Mouse (Mus musculus) layer of hippocampus, adult 8-10 months (tissue): ENCODE data around the gene Aqp1. TPM values are rescaled to one million over a fixed set of nuclear protein-coding genes. Genes with fewer than 3 reads are reported as not detected.

ENCODE experiments used
- DNase-seq, 2 experiments: peaks; one replicate each; pipeline ENCODE4 v3.0.0; 2022; ENCODE audit warnings: low spot score in 2 of 2
- total RNA-seq, 4 experiments: library from RNA; stranded (reverse); gene quantifications; 2 replicates each; pipeline ENCODE4 v1.2.4; 2022

Aqp1 gene
- total RNA-seq, 4 experiments from 2014 or later = 0.19 to 1.3 (median 0.85) TPM

- no peak for DNase-seq
Measured at GRCm38 (mm10) chr6:55331315-55331714, 4.9 kb upstream of the Aqp1 start.

GRCm38 (mm10) chr6:55332100-55332772 lies 4.0 kb upstream of the Aqp1 start:
- no peak for DNase-seq

DNA sequence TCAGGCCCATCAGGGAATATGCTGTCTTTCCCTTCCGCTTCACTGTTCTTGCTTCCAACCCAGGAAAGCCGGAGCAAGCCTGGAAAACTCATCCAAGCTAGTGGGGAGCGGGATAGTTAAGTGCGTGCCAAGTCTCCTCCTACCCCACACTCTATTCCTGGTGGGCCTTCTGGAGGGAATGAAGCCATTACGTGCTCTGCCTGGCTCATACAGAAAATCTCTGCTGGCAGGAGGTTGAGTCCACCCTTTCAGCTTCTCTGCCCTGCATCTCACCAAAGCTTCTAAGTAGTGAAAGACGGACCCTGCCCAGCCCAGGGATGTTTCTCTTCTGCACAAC lies 3.5 kb upstream of the Aqp1 start:
- DNase-seq = no peak

- no peak for DNase-seq
Measured at GRCm38 (mm10) chr6:55337242-55337641, 1.0 kb downstream of the Aqp1 start.

GRCm38 (mm10) chr6:55338077-55338476 lies 1.8 kb downstream of the Aqp1 start:
- DNase-seq = no peak

GRCm38 (mm10) chr6:55338934-55339825 lies 2.9 kb downstream of the Aqp1 start:
- no peak for DNase-seq

- DNase-seq = no peak
Measured at GRCm38 (mm10) chr6:55341688-55342087, 5.5 kb downstream of the Aqp1 start.

DNA sequence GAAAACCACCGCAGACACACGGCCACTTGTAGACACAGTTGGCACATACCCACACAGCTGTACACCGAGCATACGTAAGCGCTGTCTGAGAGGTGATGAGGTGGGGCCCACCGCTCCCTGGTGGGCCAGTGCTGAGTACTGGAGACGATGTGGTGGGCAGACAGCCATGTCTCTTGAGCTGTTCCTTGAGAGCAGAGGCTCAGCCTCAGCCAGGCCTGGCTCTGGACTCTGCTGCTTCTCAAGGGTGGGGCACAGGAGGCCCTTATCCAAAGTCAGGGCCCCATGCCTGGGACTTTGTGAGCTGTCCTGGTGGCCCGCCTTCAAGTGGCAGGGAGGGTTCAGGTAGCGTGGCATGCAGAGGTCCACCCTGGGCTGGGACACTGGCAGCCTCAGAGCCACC lies 6.1 kb downstream of the Aqp1 start:
- DNase-seq = no peak

DNA sequence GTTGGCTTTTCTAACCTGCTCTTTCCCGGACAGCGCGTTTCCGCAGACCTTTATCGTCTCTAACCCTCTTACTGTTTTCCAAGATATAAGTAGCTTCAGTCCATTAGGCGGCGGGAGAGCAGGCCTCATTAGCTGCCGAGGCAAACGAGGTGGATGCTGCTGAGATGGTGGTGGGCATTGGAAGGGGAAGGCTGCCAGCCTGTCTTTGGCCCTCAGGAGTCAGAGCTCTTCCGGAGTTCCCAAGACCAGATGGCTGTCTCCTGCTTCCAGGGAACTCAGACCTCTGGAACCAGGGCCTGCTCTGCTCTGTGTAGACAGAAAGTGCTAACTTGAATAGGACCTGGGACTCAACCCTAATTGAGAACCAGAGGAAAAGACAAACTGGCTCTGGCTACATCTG lies 7.2 kb downstream of the Aqp1 start:
- no peak for DNase-seq

DNA sequence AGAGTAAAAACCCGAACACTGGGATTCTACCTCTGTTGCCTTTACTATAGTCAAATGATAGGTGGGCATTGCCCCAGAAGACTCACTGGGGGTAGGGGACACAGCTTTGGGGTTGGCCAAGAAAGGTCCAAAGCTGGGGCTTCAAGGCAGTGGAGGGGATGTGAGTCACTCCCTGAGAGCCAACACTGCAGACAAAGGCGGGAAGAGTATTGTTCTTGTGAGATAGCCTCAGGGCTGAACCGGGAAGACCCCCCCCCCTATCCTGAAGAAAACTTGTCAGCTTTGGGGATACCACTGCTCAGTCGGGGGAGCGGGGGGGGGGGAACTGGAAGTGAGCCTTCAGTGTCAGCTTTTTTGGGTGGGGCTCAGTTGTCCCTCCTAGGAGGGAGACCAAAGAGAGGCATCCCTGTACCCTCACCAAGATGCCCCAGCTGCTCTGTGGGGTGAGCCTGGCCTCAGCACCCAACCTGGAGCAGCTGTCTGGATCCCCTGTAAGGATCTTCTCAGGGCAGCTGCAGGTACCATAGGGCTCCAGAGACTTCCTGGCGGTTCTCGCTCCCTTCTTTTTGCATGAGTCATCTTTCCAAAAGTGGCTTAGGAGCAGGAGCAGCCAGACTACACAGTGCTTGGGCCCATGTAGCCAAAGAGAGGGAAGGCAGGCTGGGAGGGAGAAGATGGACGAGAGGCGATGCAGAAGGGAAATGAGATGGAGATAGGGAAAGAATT lies 8.2 kb downstream of the Aqp1 start:
- DNase-seq = no peak

- no peak for DNase-seq
Measured at GRCm38 (mm10) chr6:55345264-55345663, 9.0 kb downstream of the Aqp1 start.

GRCm38 (mm10) chr6:55346491-55346890 lies 10.3 kb downstream of the Aqp1 start:
- no peak for DNase-seq

DNA sequence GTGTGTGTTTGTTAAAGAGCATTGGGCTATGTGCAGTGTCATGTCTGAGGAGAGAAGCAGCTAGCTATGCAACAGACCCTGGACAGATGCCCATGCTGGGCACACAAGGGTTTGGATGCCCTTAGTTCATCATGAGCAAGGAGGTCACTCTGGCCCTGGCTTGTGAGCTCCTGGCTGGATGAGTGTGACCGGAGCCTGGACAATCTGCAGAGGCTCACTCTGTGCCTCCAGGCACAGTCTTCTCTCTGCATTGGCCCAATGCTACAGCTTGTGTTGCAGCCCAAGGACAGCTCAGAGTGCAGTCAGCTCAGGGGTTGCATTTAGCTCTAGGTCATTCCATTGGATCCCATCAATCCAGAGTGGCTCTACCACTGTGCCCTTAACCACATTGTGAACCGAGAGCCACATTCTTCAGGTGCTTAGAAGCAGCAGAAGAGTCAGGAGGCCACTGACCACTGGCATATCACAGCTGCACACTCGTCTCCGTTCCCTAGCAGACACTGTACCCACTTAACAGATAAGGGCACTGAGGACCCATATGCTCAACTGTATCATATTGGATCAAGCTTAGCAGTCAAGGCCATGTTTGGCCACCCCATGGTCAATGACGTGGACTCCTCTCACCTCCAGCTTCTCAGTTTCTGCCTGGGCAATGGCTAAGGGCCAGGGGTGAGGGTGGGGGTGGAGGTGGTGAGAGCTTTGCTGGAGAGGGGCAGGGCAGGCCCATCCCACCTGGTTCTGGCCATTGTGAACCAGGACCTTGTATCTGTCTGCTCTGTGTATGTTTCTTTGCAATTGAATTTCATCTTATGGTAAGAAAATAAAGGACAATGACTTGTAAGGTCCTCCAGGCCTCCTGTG lies 11.7 kb downstream of the Aqp1 start:
- no peak for DNase-seq

GRCm38 (mm10) chr6:55349231-55349630 lies 13.0 kb downstream of the Aqp1 start:
- no peak for DNase-seq

GRCm38 (mm10) chr6:55350383-55350952 lies 14.2 kb downstream of the Aqp1 start:
- no peak for DNase-seq

GRCm38 (mm10) chr6:55351712-55352111 lies 15.5 kb downstream of the Aqp1 start:
- no peak for DNase-seq

GRCm38 (mm10) chr6:55353711-55354445 lies 17.6 kb downstream of the Aqp1 start:
- DNase-seq = no peak

GRCm38 (mm10) chr6:55354456-55355117 lies 18.4 kb downstream of the Aqp1 start:
- DNase-seq = no peak

- DNase-seq = no peak
Measured at GRCm38 (mm10) chr6:55355575-55355974, 19.3 kb downstream of the Aqp1 start.
